Mouse (Mus musculus): ENCODE data around the gene Gp1bb. TPM values are rescaled to one million over a fixed set of nuclear protein-coding genes. Genes with fewer than 3 reads are reported as not detected.

Gene Gp1bb
- polyA plus RNA-seq (2012): not detected in 2 replicates

DNA sequence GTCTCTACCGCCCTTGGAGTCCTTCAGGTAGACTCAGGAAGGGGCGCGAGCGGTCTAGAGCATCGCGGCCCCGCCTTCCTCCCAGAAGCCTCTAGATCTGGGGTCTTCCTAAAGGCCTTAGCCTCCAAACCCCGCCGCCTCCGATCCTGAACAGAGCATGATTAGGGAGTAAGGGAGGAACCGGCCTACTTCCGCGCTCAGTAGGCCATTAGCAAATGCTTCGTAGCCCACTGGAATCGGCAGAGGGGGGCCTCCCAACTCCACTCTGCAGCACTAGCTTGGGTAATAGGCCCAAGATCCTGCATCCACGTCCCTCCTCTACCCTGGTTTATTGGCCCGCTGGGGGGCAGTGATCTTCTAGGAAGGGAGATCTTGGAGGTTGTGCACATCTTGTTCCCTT is at the start of gene Gp1bb:
TSS of gene Gp1bb (minus strand) at position 385 of the 400 bp plus-strand sequence.
- no peak for TF ChIP-seq GATA1 (IDR thresholded peaks at IDR 0.05; ENCODE audit: low read length)

DNA sequence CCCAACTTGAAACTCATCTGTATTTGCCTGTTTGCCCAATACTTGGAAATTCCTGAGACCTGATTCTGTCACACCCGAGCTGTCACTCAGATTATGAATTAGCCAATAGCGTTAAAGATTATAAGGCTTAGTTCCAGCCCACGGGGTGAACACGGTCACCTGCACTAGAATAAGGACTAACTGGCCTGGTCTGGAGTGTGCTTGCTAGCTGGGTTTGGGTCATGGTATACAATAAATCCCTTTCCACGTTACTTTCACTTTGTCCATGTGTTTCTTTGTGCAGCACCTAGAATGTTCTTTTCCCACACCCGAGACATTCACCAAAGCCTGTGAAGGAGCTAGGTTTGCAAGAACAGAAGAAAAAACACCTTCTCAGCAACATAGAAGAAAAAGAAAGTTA is 47.7 kb upstream of the Gp1bb start:
- TF ChIP-seq GATA1 (IDR thresholded peaks at IDR 0.05; ENCODE audit: low read length): no peak

- TF ChIP-seq GATA1 (IDR thresholded peaks at IDR 0.05; ENCODE audit: low read length): no peak
Measured at GRCm38 (mm10) chr16:18658597-18658996, 36.4 kb upstream of the Gp1bb start.

- no peak for TF ChIP-seq GATA1 (IDR thresholded peaks at IDR 0.05; ENCODE audit: low read length)
Measured at GRCm38 (mm10) chr16:18655372-18656098, 33.3 kb upstream of the Gp1bb start.

DNA sequence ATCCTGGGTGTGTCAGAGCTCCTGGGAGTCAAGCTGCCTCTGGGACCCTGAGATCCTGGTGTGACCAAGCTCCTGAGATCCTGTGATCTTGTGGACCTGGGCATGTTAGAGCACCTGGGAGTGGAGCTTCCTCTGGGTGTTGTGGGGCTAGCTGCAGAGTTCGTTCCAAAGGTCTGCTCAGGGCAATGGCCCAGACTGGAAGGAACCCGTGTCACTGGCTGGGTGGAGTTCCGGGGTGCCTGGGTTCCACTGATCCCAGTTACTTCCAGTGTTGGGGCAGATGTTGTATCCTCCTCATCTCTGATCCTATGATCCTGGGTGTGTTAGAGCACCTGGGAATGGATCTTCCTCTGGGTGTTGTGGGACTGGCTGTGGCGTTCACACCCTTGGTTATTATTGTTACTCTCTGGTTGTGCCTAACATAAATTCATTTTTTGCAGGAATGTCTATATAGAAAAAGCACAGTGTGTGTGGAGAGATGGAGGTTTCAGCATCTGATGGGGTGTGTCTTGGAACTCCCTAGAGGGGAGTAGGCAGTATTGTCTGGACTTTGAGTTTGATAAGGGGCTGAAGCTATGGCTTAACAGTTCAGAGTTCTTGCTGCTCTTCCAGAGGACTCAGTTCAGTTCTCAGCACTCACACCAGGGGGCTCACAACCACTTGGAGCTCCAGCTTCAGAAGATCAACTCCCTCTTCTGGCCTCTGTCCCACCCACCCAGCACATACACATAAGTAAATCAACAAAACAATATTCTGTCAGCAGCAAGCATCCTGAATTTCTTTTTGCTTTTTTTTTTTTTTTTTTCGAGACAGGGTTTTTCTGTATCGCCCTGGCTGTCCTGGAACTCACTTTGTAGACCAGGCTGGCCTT is 31.3 kb upstream of the Gp1bb start:
- no peak for TF ChIP-seq GATA1 (IDR thresholded peaks at IDR 0.05; ENCODE audit: low read length)

GRCm38 (mm10) chr16:18649126-18649525 is 26.9 kb upstream of the Gp1bb start:
- TF ChIP-seq GATA1 (IDR thresholded peaks at IDR 0.05; ENCODE audit: low read length): no peak

- TF ChIP-seq GATA1 (IDR thresholded peaks at IDR 0.05; ENCODE audit: low read length): no peak
Measured at GRCm38 (mm10) chr16:18645329-18645728, 23.1 kb upstream of the Gp1bb start.

- no peak for TF ChIP-seq GATA1 (IDR thresholded peaks at IDR 0.05; ENCODE audit: low read length)
Measured at GRCm38 (mm10) chr16:18644485-18644884, 22.3 kb upstream of the Gp1bb start.

- TF ChIP-seq GATA1 (IDR thresholded peaks at IDR 0.05; ENCODE audit: low read length): no peak
Measured at GRCm38 (mm10) chr16:18643406-18643998, 21.3 kb upstream of the Gp1bb start.

DNA sequence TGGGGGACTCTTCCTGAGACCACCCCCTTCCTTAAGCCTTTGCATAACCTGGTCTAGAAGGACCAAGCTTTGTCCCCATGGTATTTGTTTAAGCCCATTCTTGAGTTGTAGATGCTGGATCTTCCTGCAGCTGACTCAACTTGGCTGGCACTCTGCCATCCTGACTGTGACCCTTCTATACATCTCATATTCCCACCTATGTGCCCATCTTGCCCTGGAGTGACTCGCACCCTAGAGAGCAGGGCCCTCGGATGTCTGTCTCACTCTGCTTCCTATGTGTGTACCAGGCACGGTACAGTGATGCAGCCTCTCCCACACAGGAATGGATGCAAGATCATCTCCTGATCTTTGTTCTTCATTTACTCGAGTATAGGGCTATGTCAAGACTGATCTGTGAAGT is 20.7 kb upstream of the Gp1bb start:
- TF ChIP-seq GATA1 (IDR thresholded peaks at IDR 0.05; ENCODE audit: low read length): no peak

GRCm38 (mm10) chr16:18642291-18642690 is 20.1 kb upstream of the Gp1bb start:
- TF ChIP-seq GATA1 (IDR thresholded peaks at IDR 0.05; ENCODE audit: low read length): no peak

DNA sequence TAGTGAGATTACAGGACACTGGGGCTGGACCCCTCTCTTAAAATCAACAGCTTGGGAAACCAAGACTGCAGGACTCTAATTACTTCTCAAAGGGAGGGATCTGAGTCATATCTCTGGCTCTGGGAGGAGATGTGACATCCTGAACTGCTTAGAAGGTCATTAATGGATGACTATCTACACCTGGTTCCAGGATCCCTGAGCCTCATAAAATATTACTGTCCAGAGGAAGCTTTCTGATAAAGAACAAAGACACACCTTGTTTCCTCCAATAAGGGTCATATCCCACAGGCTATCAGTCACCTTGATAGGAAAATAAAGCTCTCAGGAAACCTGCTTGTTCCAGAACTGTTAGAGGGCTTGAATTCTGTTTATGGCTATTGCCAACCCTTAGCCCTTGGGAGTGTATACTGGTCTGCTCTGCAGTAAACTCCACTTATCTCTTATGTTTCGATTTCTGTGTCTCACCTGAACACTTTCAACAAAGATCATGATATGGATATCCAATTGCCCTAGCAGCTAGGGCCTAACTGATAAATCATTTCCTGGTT is 17.3 kb upstream of the Gp1bb start:
- no peak for TF ChIP-seq GATA1 (IDR thresholded peaks at IDR 0.05; ENCODE audit: low read length)

DNA sequence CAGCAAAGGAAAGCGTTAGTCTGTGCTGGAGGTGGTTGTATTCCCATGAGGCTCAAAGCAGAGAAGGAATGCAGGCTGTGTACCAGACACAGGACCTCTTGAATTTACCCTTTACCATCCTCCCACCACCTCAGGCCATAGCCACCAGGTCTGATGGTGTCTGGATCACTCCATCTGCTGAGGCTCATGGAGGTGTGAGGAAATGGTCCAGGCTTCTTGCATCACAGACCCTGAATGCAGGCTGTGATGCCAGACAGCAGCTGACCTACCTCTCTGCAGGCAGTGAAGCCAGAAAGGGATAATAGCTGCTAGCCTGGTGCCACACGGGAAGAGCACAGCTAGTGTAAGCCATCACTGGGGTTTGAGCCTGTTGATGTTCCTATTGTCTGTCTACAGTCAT is 16.2 kb upstream of the Gp1bb start:
- no peak for TF ChIP-seq GATA1 (IDR thresholded peaks at IDR 0.05; ENCODE audit: low read length)

- no peak for TF ChIP-seq GATA1 (IDR thresholded peaks at IDR 0.05; ENCODE audit: low read length)
Measured at GRCm38 (mm10) chr16:18636804-18637203, 14.6 kb upstream of the Gp1bb start.

DNA sequence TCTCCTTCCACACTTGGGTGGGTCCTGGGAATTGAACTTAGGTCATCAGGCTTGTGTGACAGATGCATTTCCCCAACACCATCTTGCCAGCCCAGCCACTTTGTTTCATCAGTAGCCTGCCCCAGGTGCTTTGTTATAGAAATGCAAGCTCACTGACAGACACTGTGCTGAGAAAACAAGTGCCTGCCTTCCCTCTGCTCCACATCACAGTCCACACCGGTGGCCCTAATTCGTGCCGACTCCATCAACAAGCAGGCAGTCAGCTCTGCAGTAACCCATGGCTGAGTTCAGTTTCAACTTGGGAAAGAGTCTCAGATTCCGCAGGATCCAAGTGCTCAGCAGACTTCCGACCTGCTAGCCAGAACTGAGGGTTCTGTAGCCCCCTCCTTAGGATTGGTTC is 14.2 kb upstream of the Gp1bb start:
- TF ChIP-seq GATA1 (IDR thresholded peaks at IDR 0.05; ENCODE audit: low read length): no peak

- TF ChIP-seq GATA1 (IDR thresholded peaks at IDR 0.05; ENCODE audit: low read length): no peak
Measured at GRCm38 (mm10) chr16:18633333-18633732, 11.1 kb upstream of the Gp1bb start.

All from G1E-ER4 (cell line).